10 mouse cellular contexts compared by ENCODE assay signal in genomic region chr13:4125846-4126245, GRCm38 (mm10). TPM values are rescaled to one million over a fixed set of nuclear protein-coding genes. Genes with fewer than 3 reads are reported as not detected.
"Had no signal": no experiment of that assay in that cellular context is flagged by ENCODE, and none has a peak within 500 bp of the region (broad histone marks: within the 10 kb centered on the region; RNA-seq: fewer than 3 reads in every experiment).

No protein-coding gene starts in this region.

RNA-seq across cellular contexts. Expression of gene Akr1c18, which starts 24.6 kb away (rescaled TPM):
- polyA plus RNA-seq: heart, embryonic 13.5 days; hindbrain, embryonic 10.5 days; hindbrain, embryonic 11.5 days; hindbrain, embryonic 12.5 days; hindbrain, embryonic 13.5 days; hindbrain, embryonic 14.5 days; hindbrain, embryonic 15.5 days; hindbrain, embryonic 16.5 days; hindbrain, postnatal 0 days; large intestine, adult 2 months had no signal
